Mouse (Mus musculus) erythroblast, embryonic 14.5 days (primary cell): ENCODE measurements around the gene Gm29094.
"Not testable (repeated sequence)": the region's sequence is repeated elsewhere in the genome, so short reads cannot be mapped to it uniquely, and the experiment has no call there.

Source experiments
- GATA1 ChIP-seq: IDR thresholded peaks from 2 replicates; pipeline ENCODE4 v1.6.1; 2012; ENCODE audit warnings: low read length, inconsistent platforms, mixed read lengths
- TAL1 ChIP-seq: IDR thresholded peaks from 3 replicates; pipeline ENCODE4 v1.6.1; 2012; ENCODE audit warnings: low read length, inconsistent platforms, mixed read lengths

DNA sequence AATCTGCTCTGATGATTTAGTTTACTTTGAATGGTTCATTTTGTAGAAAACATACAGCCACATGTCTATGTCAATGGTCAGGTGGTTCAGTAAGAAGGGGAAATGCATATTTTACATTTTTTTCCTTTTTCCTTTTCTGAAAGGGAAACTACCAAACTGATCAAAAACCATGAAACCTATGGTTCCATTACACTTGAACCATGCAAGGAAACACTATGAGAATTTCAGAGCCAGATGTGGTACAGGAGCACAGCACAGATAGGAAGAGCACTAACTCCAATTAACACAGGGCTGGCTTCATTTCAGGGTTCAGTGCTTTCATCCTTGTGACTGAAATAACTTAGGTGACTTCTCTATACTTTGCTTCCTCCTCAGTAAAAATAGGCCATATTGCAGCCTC is 3.1 kb downstream of the Gm29094 start:
- TF ChIP-seq TAL1, GATA1: not testable (repeated sequence)
